ENCODE assay signal across 28 mouse cellular contexts in the genomic region with DNA sequence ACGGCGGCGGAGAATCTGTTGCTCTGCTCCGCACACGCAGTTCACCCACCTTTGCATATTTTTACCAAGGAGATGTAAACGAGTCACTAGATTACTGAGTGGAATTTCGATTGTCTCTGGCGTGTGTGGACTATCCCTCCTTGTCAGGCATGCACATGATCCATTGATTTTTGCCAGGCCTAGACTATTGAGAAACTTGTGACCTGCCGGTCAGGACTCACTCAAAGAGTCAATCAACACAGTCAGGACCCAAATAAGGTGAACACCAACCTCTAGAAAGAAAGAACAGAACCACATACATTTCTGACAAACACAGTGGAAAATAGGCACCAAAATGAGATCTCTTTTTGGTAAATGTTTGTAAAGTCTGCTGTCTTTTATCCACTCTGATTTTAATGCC. TPM values are rescaled to one million over a fixed set of nuclear protein-coding genes. Genes with fewer than 3 reads are reported as not detected.
"Had no signal": no experiment of that assay in that cellular context is flagged by ENCODE, and none has a peak within 500 bp of the region (broad histone marks: within the 10 kb centered on the region; RNA-seq: fewer than 3 reads in every experiment).

No protein-coding gene starts in this region.

- H3K4me1 ChIP-seq: liver, embryonic 13.5 days had no signal

- H3K4me2 ChIP-seq: heart, embryonic 11.5 days; heart, embryonic 13.5 days; heart, embryonic 15.5 days; hindbrain, embryonic 12.5 days; hindbrain, embryonic 14.5 days; intestine, embryonic 15.5 days; limb, embryonic 12.5 days; liver, embryonic 13.5 days had no signal

- DNase-seq: gastrocnemius, adult 2 months; gastrocnemius, postnatal 10 days; gastrocnemius, postnatal 25 days; heart, adult 2 months; heart, postnatal 14 days; heart, postnatal 4 days; kidney, adult 18-20 months; kidney, adult 8-10 months; kidney, postnatal 10 days; kidney, postnatal 25 days; kidney, postnatal 4 days; liver, embryonic 13.5 days had no signal

- ATAC-seq: hindbrain, embryonic 16.5 days; inflammation-experienced regulatory T-cells, adult 6 months; intestine, embryonic 15.5 days; intestine, postnatal 0 days had no signal

- H3K27ac ChIP-seq: gastrocnemius, adult 2 months; heart, adult 2 months; heart, embryonic 13.5 days; heart, embryonic 15.5 days; hindbrain, embryonic 10.5 days; hindbrain, embryonic 12.5 days; hindbrain, embryonic 14.5 days; intestine, embryonic 15.5 days; layer of hippocampus, adult 2 months; left cerebral cortex, adult 2 months; limb, embryonic 10.5 days; limb, embryonic 12.5 days; liver, embryonic 13.5 days had no signal

- H3K36me3 ChIP-seq: heart, embryonic 13.5 days; heart, embryonic 15.5 days; hindbrain, embryonic 10.5 days; hindbrain, embryonic 12.5 days; intestine, embryonic 15.5 days; limb, embryonic 10.5 days; limb, embryonic 12.5 days; liver, embryonic 13.5 days had no signal

- H3K4me3 ChIP-seq: gastrocnemius, adult 2 months; heart, adult 2 months; heart, embryonic 13.5 days; heart, embryonic 15.5 days; hindbrain, embryonic 10.5 days; hindbrain, embryonic 12.5 days; intestine, embryonic 15.5 days; layer of hippocampus, adult 2 months; left cerebral cortex, adult 2 months; limb, embryonic 10.5 days; limb, embryonic 12.5 days; liver, embryonic 13.5 days had no signal

- H3K9me3 ChIP-seq: heart, embryonic 13.5 days; heart, embryonic 15.5 days; hindbrain, embryonic 10.5 days; hindbrain, embryonic 12.5 days; intestine, embryonic 15.5 days; limb, embryonic 10.5 days; limb, embryonic 12.5 days; liver, embryonic 13.5 days had no signal

- H3K9ac ChIP-seq: heart, embryonic 13.5 days; heart, embryonic 15.5 days; hindbrain, embryonic 12.5 days; hindbrain, embryonic 14.5 days; intestine, embryonic 15.5 days; limb, embryonic 12.5 days; liver, embryonic 13.5 days had no signal

- H3K27me3 ChIP-seq: hindbrain, embryonic 12.5 days; intestine, embryonic 15.5 days had no signal

RNA-seq across cellular contexts. Expression of a gene that starts 2.8 kb away (rescaled TPM):
- total RNA-seq: gastrocnemius, adult 2 months; gastrocnemius, postnatal 10 days; gastrocnemius, postnatal 25 days; granulocyte monocyte progenitor cell, adult 5-6 weeks; heart, adult 2 months; heart, postnatal 14 days had no signal
- polyA plus RNA-seq: heart, adult 2 months; heart, embryonic 11.5 days; heart, embryonic 13.5 days; heart, embryonic 15.5 days; heart, postnatal 0 days; hindbrain, embryonic 12.5 days; hindbrain, embryonic 14.5 days; hindbrain, embryonic 16.5 days; limb, embryonic 10.5 days; liver, embryonic 13.5 days had no signal
